Mouse (Mus musculus) liver, embryonic 16.5 days (tissue): ENCODE results near the gene Dis3. TPM values are rescaled to one million over a fixed set of nuclear protein-coding genes. Genes with fewer than 3 reads are reported as not detected.

Experiments used
- ATAC-seq: fragments of 200-750 bp; cut with Nextera tagmentation; 2 replicates; pipeline ENCODE4 v1.8.0; 2017; ENCODE audit warnings: low read depth, mild to moderate bottlenecking, moderate number of reproducible peaks, moderate library complexity
- H3K27ac ChIP-seq: fragments of 300-500 bp; sonication (generic); 2 replicates; pipeline ENCODE4 v1.5.1; 2014; ENCODE audit warnings: mild to moderate bottlenecking, low read length
- H3K27me3 ChIP-seq: fragments of 300-500 bp; sonication (generic); 2 replicates; pipeline ENCODE4 v1.6.1; 2014; ENCODE audit warnings: low read depth, low read length, mixed read lengths; ENCODE audit not compliant: control insufficient read depth, insufficient read depth
- H3K36me3 ChIP-seq: fragments of 300-500 bp; sonication (generic); 2 replicates; pipeline ENCODE4 v1.6.1; 2014; ENCODE audit warnings: mild to moderate bottlenecking; ENCODE audit not compliant: control insufficient read depth, insufficient read depth
- H3K4me1 ChIP-seq: fragments of 300-500 bp; sonication (generic); 2 replicates; pipeline ENCODE4 v1.6.1; 2014; ENCODE audit warnings: low read depth, low read length, mixed read lengths; ENCODE audit not compliant: control insufficient read depth
- H3K4me2 ChIP-seq: fragments of 300-500 bp; sonication (generic); 2 replicates; pipeline ENCODE4 v1.6.1; 2014; ENCODE audit warnings: low read depth, low read length, mixed read lengths
- H3K4me3 ChIP-seq: fragments of 300-500 bp; sonication (generic); 2 replicates; pipeline ENCODE4 v1.5.1; 2014; ENCODE audit warnings: low read depth, mild to moderate bottlenecking, low read length
- H3K9ac ChIP-seq: fragments of 300-500 bp; sonication (generic); 2 replicates; pipeline ENCODE4 v1.6.1; 2014; ENCODE audit warnings: low read depth, low read length
- H3K9me3 ChIP-seq: fragments of 300-500 bp; sonication (generic); replicated peaks from 2 replicates; pipeline ENCODE4 v1.6.1; 2016; ENCODE audit warnings: low read length; ENCODE audit not compliant: control insufficient read depth
- WGBS: fragments of 180-500 bp; shearing (Covaris S2); extraction: QIAGEN DNeasy Blood & Tissue Kit; methylation state at CpG from one replicate; pipeline ENCODE4 v1.1.7; 2014; ENCODE audit not compliant: insufficient replicate concordance; 5-methylcytosine and 5-hydroxymethylcytosine counted together
- polyA plus RNA-seq: library from polyadenylated mRNA; unstranded; fragments of >200 nt; fragmentation: Nextera tagmentation; extraction: Ambion mirVana; gene quantifications from 2 replicates; pipeline ENCODE4 v1.2.1, GENCODE M21; 2015

Dis3 gene
- polyA plus RNA-seq: 9.9 and 10.6 TPM in 2 replicates

- ATAC-seq: peak; percentile 100
- Histone ChIP-seq H3K4me2 (peak within 1 kb of the TSS; percentile 85), H3K9me3 (no peaks in the 10 kb centered on the region), H3K4me1 (peaks cover 12% of the 10 kb centered on the region), H3K4me3 (peak within 1 kb of the TSS; percentile 99), H3K36me3 (peaks cover 5% of the 10 kb centered on the region; the same call in 1 of the 2 replicates), H3K9ac (peak within 1 kb of the TSS; percentile 93), H3K27ac (peak within 1 kb of the TSS; percentile 78), H3K27me3 (no peaks in the 10 kb centered on the region)
- WGBS: under 1% methylated on average over 73 of the region's 73 CpGs
Observed at GRCm38 (mm10) chr14:99099267-99099966, at the start of gene Dis3, which contains the start of gene Pibf1. Gene Dis3, minus strand, starts transcription at chr14:99099770. Gene Pibf1, plus strand, starts transcription at chr14:99099424.

DNA sequence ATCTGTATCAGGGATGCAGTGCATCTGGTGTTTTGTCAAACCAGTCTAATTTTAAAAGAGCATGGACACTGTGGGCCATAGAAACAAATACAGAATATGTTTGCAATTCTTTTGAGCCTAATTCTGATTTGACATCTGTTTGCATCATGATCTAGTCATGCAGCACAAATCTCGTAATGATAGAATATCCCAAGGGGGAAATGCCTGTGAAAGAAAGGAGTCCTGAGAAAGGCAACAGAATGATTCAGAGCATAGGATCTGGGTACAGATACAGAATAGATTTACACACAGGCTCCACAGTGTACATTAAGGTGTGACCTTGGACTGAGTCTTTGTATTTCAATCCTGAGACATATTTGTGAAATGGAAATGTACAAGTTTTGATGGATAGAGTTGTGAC, 47.3 kb upstream of the Dis3 start:
- Histone ChIP-seq H3K36me3 (no peaks in the 10 kb centered on the region), H3K9ac (no peak overlapping the region), H3K27ac (no peak overlapping the region), H3K27me3 (no peaks in the 10 kb centered on the region), H3K4me2 (no peak overlapping the region), H3K9me3 (no peaks in the 10 kb centered on the region), H3K4me3 (no peak overlapping the region), H3K4me1 (no peaks in the 10 kb centered on the region)
- no peak for ATAC-seq
- 60% methylated on average over 1 of the region's 1 CpGs for WGBS

DNA sequence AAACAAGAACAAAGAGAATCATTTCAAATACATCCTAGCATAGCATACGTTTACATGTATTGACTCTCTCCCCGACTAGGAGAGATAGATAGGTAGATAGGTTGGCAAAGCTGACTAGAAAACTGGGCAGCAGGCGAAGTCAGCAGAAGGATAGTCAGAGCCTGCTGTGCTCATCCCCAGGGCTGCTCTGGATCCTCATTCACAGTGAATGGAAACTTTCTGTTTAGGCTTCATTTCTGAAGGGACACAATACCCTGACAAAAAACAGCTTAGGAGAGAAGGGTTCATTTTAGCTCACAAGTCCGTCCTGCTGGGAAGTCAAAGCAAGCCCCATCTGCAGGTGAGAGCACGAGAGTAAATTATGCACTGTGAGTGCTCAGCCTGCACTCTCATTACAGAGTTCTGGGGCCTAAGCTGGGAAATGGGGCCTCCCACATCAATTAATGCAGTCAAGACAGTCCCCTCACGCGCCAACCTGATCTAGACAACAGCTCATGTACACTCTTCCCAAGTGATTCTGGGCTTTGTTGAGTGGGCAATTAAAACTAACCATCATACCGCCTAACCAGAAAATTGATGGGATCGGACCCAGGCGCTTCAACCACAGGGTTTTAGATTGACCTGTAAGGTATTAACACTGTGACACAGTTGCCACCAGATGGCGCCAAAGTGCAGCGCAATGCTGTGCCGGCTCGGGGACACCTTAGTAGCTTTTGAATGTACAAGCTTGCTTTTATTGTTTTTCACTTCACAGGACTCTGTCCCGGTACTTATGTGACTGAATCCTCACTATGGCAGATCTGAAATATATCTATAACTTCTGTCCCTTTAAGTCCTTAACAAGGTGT, 42.4 kb upstream of the Dis3 start:
- Histone ChIP-seq H3K9me3 (no peaks in the 10 kb centered on the region), H3K9ac (no peak overlapping the region), H3K27ac (no peak overlapping the region), H3K36me3 (no peaks in the 10 kb centered on the region; the same call in 1 of the 2 replicates), H3K4me2 (no peak overlapping the region), H3K4me1 (no peaks in the 10 kb centered on the region), H3K27me3 (no peaks in the 10 kb centered on the region), H3K4me3 (no peak overlapping the region)
- ATAC-seq: peak; percentile 70
- 32% methylated on average over 15 of the region's 15 CpGs for WGBS

DNA sequence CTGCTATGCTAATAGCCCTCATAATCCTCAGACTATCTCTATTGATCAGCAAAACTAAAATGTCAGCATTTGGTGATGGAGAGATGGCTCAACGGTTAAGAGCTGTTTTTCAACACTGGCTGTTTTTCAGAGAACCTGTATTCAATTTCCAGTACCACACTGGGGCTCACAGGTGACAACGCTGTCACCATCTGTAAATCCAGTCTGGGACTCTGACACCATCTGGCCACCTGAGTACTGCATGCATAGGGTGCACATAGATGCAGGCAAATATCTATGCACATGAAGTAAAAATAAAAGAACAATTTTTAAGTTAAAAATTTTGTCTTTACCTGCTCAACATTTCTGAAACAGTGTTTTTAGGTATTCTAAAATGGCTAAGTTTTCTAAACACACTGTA, 40.5 kb upstream of the Dis3 start:
- no peaks in the 10 kb centered on the region for H3K9me3 ChIP-seq
- H3K4me3 ChIP-seq: no peak overlapping the region
- no peak overlapping the region for H3K4me2 ChIP-seq
- peaks cover 2% of the 10 kb centered on the region for H3K36me3 ChIP-seq
- H3K27me3 ChIP-seq: no peaks in the 10 kb centered on the region
- WGBS: 83% methylated on average over 2 of the region's 2 CpGs
- H3K9ac ChIP-seq: no peak overlapping the region
- no peaks in the 10 kb centered on the region for H3K4me1 ChIP-seq
- H3K27ac ChIP-seq: no peak overlapping the region
- no peak for ATAC-seq

GRCm38 (mm10) chr14:99136297-99136696, 36.7 kb upstream of the Dis3 start:
- 92% methylated on average over 16 of the region's 16 CpGs for WGBS
- ATAC-seq: no peak
- H3K4me1 ChIP-seq: no peaks in the 10 kb centered on the region
- H3K9ac ChIP-seq: no peak overlapping the region
- H3K27me3 ChIP-seq: no peaks in the 10 kb centered on the region
- no peaks in the 10 kb centered on the region for H3K9me3 ChIP-seq
- peaks cover 2% of the 10 kb centered on the region for H3K36me3 ChIP-seq
- H3K27ac ChIP-seq: no peak overlapping the region
- H3K4me3 ChIP-seq: no peak overlapping the region
- H3K4me2 ChIP-seq: no peak overlapping the region

- no peaks in the 10 kb centered on the region for H3K4me1 ChIP-seq
- no peaks in the 10 kb centered on the region for H3K9me3 ChIP-seq
- H3K27ac ChIP-seq: no peak overlapping the region
- H3K36me3 ChIP-seq: peaks cover 2% of the 10 kb centered on the region
- no peaks in the 10 kb centered on the region for H3K27me3 ChIP-seq
- H3K9ac ChIP-seq: no peak overlapping the region
- ATAC-seq: no peak
- H3K4me2 ChIP-seq: no peak overlapping the region
- 81% methylated on average over 9 of the region's 9 CpGs for WGBS
- no peak overlapping the region for H3K4me3 ChIP-seq
Observed at GRCm38 (mm10) chr14:99135761-99136160, 36.2 kb upstream of the Dis3 start.

DNA sequence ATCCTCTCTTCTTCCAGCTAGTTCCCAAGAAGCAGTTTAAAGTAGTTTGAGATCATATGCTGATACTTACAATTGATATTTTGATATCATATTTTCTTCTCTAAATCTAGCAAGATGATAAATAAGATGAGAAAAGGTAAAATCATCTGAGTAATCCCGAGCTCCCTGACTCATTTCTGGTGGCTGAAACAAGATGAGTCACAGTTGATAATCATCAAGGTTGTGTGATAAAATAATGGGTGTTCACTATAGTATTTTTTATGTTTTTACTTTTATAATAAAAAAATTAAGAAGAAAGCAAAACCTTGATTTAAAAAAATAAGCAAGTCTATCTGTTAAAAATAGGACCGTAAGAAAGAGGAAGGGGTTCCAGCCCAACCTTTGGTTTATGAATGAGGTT, 34.5 kb upstream of the Dis3 start:
- peaks cover 2% of the 10 kb centered on the region for H3K36me3 ChIP-seq
- no peak overlapping the region for H3K4me3 ChIP-seq
- H3K4me2 ChIP-seq: no peak overlapping the region
- WGBS: 77% methylated on average over 2 of the region's 2 CpGs
- H3K27ac ChIP-seq: no peak overlapping the region
- H3K4me1 ChIP-seq: no peaks in the 10 kb centered on the region
- H3K9me3 ChIP-seq: no peaks in the 10 kb centered on the region
- no peak for ATAC-seq
- H3K9ac ChIP-seq: no peak overlapping the region
- H3K27me3 ChIP-seq: no peaks in the 10 kb centered on the region

GRCm38 (mm10) chr14:99129050-99129449, 29.5 kb upstream of the Dis3 start:
- no peaks in the 10 kb centered on the region for H3K9me3 ChIP-seq

GRCm38 (mm10) chr14:99127509-99127908, 27.9 kb upstream of the Dis3 start:
- Histone ChIP-seq H3K27ac (no peak overlapping the region), H3K9ac (no peak overlapping the region), H3K4me3 (no peak overlapping the region), H3K36me3 (no peaks in the 10 kb centered on the region), H3K9me3 (no peaks in the 10 kb centered on the region), H3K4me1 (no peaks in the 10 kb centered on the region), H3K27me3 (no peaks in the 10 kb centered on the region), H3K4me2 (no peak overlapping the region)
- 39% methylated on average over 1 of the region's 1 CpGs for WGBS
- ATAC-seq: no peak

More at GRCm38 (mm10) chr14:99129050-99129449, 29.5 kb upstream of the Dis3 start:
- 71% methylated on average over 2 of the region's 2 CpGs for WGBS
- no peak overlapping the region for H3K27ac ChIP-seq
- no peak overlapping the region for H3K4me2 ChIP-seq
- H3K9ac ChIP-seq: no peak overlapping the region
- H3K36me3 ChIP-seq: no peaks in the 10 kb centered on the region
- no peaks in the 10 kb centered on the region for H3K27me3 ChIP-seq
- H3K4me3 ChIP-seq: no peak overlapping the region
- no peak for ATAC-seq
- H3K4me1 ChIP-seq: no peaks in the 10 kb centered on the region
